Mouse (Mus musculus) spleen, postnatal 14 days (tissue): ENCODE measurements around the gene Sh3rf3.

Experiments used
- DNase-seq, 2 experiments: peaks; one replicate each; pipeline ENCODE4 v3.0.0; 2021 to 2022; ENCODE audit warnings: low spot score in 2 of 2

Sh3rf3 gene

DNA sequence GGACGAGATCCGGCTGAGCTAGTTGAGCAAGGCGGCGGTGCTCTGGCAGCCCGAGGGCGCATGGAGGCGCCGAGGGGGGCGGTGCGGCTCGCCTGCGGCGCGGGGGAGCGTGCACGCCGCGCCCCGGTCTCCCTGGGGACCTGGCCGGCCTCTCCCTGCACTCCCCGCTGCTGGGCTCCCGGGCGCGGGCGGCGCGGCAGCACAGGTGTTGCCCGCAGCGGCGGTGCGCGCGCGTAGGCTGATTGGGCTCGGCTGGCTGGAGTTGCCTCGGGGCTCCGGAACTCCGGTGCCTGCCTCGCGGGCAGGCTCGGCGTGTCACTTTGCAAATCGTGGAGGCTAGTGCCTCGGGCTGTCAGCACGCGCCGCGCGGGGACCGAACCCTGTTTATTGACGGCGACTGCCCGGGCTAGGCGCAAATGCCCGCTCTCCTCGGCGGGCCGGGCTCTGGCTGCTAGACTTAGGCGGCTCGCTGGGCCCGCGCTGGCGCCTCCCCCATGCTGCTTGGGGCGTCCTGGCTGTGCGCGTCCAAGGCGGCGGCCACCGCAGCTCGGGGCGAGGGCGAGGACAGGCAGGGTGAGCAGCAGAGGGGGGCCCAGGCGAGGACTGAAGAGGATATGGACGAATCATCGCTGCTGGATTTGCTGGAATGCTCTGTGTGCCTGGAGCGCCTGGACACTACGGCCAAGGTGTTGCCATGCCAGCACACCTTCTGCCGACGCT is at the start of gene Sh3rf3:
Gene Sh3rf3 (plus strand): TSS at position 279 of the 720 bp plus-strand sequence.
- DNase-seq: no peak

DNA sequence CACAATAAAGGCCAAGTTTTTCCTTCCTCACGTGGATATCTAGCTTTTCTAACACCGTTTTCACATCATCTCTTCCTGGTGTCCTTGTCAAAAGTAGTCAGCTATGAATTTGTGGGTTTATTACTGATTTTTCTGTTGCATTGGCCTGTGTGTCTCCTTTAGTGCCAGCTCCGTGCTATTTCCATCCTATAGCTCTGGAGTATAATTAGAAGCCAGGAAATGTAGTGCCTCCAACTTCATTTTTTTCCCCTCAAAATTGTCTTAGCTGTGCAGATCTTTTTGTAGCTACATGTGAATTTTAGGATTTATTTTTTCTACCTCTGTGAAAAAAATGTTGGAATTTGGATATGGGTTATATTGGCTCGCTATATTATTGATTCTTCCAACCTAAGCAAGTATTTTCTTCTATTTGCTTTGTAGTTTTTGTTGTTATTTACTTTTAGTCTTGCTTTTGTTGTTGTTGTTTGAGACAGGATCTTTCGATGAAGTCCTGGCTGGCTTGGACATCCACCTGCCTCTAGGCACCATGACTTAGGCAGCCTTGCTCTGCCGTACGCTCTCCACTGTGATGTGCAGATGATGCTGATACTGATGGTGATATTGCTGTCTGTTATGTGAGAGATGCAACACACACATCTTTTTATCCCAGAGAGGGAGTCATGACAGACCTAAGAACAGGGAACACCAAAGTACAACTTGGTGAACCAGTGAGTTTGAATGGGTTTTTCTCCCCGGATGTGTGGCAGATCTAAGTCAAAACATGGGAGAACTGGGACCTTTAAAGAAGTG is 24.5 kb upstream of the Sh3rf3 start:
- DNase-seq: no peak

DNA sequence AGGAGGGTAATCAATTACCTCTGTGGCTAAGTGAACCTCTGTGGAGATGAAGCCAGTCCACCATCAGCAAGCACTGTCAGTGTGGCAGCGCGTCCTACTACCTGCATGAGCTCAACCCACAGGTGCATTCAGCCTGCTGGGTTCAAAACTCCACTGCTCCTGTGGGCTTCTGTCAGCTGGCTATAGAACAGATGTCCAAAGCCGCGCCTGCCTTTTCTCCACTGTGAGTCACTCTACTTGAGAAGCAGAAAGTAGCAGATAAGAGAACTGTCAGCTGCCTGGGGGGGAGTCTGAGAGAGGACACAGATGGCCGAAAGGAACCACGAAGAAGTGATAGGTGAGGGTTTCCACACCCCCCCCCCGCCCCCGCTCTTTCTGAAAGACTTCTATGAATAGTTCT is 15.6 kb upstream of the Sh3rf3 start:
- DNase-seq: no peak

DNA sequence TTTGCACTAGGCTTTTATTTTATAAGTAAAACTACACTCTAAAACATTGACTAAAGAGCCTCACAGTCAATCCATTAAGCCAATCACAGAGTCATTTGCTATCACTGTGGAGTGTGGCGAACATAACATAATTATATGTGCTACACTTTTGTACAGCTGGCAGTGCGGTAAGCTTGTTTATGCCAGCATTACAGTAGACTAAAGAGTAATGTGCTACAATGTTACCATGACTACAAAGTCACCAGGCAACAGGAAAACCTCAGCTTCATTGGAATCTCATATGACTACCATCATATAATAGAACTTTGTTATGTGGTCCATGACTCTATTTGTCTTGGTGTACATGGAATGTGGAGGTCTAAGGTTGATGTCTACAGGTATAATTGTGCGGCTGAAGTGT is 15.0 kb upstream of the Sh3rf3 start:
- no peak for DNase-seq

DNA sequence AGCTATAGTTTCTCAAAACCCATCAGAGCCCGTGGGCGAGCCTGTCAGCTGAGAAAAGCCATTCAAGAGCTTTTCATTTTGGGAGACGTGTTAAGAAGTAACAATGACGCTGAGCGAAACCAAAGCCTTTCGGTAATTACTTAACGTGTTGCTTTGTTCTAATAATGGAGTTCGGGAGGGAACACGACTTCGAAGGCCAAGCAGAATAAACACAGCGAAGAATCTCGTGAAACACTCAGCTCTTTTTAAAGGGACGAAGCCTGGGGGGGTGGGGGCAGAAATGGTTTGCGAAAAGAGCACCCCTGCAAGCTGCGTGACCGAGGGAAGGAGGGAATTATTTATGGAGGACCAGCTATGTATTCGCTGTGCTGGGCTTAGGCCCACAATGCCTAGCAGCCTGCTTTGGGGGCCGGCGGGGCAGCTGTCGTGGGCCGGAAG is 12.1 kb upstream of the Sh3rf3 start:
- DNase-seq: no peak

DNA sequence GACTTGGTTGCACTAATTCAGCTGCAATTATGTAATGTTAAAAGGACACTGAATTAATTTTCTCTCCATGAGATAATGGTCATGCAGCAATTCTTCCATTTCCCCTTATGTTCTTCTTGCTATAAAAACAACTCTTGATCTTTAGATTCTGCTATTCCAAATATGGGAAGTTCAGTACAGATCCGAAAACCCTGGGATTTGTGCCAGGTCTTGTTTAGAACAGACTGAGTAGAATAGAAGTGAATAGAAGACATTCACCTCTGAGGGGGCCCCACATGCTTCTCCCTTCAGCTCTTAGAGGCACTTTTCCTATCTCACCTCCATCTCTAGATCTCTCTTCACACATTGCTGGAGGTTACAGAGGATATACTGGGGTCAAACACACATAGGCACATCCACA is 10.8 kb upstream of the Sh3rf3 start:
- DNase-seq: no peak

DNA sequence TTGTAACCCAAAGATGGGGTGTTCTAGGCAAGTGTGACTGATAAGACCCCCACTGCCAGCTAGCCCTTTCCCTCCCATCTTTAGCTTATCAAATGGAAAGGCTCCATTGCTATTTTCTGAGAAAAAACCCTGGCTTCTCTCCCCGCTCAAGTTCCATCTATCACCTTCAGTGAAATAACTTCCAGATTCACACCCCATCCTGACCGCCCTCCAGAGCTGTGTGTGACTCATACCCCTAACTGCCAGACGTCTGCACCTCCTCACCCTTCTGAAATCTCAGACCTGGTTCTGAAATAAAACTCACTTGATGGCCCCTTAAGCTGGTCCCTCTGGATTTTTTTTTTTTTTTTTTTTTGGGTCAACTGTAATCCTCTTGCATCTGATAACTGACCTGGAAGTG is 5.2 kb upstream of the Sh3rf3 start:
- no peak for DNase-seq

DNA sequence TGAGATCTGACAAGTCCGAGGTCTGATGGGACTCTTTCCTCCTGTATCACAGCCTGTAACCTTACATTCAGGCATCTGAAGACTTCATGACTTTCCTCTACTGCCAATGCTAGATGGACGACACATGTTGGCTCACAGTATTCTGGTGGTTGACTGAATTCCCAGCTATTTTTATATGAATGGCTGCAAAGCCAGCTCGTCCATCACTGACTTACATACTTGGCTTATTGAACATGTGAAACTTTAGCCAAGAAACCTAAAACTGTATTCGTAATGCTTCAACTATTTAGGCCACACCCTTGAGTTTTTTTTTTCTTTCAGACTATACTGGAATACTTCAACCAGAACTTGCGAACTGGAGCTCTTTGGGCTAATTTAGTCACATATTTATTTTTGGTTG is 3.0 kb upstream of the Sh3rf3 start:
- no peak for DNase-seq

DNA sequence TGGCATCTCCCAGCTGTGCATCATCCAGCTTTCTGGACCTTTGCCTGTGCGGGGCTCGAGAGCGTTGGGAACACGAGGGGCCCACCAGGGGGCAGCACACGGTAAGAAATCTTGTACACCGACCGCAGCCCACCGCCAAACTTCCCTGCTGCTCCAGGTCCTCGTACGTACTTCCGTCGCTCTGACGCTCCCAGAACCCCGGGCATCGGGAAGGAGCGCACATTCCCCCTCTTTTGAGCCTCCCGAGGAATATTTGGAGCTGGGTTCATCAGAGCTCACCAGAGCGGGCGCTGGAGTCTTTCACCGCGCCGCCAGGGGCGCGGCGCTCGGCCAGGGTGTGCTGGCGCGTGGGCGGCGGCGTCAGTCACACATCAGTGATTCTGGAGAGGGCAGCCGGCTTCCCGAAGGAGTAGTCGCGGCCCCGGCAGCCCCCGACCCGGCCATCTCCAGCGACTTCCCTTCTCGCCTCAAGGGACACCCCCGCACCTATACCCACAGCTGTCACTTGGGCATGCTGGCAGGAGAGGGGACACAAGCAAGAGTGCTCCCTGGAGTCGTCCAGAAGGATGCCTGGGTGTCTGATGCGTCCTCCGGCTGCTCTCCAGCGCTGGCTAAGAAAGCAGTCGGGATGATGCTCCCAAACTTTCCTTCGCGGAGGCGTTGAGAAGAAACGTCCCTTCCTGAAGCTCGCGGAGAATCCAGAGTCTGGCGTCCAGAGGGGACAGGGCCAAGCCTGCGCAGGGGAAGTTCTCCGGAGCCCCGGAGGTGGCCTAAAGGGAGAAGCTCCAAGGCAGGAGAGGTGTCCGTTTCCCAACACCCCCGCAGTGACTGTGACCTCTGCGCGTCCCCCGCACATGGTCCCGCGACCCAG is 714 bp upstream of the Sh3rf3 start:
- peak; percentile 8 to 12 for DNase-seq

DNA sequence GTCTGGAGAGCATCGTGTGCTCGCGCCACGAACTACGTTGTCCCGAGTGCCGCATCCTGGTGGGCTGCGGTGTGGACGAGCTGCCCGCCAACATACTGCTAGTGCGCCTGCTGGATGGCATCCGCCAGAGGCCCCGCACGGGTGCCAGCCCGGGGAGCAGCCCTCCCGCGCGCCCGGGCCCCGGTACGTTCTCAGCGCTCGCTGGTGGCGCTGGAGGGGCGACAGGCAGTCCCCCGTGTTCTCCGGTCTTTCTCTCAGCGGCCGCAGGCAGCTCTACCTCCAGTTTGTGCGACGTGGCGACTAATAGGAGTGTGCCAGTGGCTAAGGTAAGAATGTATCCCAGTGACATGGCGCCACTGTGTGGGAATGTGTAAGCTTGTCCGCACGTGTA is 637 bp downstream of the Sh3rf3 start:
- no peak for DNase-seq

DNA sequence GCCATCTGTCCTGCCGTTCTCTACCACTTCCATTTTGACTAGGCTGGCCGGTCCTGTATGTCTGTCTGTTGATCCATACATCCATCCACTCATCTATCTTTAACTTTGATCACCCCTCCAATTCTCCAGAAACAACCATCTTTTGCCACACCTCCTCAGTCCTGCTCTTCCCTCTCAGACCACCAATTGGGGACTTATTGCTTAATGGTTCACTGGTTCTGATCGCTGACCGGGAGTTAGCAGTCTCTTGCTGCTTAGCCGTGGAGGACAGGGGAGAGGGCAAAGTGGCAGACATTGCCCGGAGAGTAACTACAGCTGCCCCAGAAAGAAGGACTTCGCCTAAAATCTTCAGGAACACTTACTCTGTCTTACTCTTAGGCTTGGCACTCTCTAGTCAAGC is 1.3 kb downstream of the Sh3rf3 start:
- DNase-seq: no peak

DNA sequence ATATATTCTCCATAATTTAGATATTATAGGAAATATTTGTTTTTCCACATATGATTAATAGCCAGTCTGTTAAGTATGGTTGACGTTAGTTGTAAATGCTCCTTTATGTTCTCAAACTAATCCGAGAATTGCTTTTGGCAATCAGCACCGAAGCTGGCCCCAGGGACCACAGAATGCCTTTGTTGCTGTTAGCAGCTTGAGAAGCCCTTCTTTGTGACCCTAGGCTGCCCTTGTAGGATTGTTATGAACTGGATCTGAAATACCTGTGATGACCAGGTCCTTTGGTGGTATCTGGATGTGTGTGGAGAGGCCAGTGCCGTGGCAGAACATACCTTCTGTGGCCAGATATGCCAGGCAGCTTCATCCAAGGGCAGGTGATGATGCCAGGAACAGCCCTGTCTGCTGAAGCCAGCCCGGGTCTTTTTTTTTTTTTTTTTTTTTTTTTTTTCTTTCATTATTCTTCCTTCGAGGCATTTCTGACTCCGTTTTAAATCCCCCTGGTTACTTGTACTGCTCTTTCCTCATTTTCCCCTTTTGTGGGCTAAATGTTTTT is 10.9 kb downstream of the Sh3rf3 start:
- DNase-seq: no peak

DNA sequence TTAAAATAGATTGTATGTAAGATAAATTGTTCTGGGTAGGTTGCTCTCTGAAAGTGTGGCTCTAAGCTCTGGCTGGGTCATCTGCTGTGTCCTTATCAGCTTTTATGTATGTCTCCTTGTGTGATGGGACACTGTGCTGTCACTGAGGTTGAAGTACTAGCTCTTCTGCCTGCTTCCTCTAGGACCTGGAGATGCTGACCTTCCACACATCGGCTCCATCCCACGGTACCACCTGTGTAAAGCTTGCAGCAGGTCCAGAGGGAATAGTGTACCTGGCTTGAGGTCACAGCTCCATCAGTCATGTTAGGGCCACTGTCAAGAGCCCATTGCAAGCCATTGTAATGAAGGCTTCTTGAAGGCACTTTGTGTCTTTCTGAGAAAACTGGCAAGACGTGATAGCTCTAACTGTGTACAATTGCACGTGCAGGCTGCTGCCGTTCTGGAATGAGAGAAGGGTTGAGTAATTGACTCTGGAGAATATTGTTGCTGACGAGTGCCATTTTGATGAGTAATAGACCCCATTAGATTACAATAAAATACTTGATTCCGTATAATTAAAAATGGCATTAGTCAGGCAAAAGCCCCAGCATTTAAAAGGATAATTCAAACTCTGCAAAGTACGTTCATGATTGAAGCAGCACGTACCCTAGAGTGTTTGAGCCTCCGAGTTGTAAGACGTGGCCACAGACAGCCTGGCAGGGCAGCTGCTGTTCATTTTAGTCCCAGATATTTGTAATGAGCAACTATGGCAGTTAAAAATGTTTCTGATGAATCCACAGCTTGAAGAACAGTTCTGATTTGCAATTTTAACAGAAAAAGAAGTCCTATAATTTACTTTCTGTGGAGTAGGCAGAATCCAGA is 16.3 kb downstream of the Sh3rf3 start:
- DNase-seq: no peak

DNA sequence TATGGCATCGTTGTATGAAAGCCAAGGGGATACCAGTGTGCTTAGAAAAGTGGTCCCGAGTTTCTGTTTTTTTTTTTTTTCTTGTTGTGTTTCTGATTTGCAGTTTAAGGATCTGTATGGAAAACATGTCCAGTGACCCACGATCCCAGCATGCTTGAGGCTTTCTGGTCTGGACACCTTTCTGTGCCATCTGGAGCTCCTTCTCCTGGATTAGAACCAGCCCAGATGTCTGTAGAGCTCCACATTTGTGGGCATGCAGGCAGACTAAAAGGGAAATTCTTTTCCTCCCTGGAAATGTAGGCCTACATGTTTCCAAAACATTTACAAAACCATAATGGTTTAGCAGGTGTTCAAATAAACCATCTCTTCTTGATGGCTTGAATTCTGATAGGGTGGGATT is 20.0 kb downstream of the Sh3rf3 start:
- no peak for DNase-seq

DNA sequence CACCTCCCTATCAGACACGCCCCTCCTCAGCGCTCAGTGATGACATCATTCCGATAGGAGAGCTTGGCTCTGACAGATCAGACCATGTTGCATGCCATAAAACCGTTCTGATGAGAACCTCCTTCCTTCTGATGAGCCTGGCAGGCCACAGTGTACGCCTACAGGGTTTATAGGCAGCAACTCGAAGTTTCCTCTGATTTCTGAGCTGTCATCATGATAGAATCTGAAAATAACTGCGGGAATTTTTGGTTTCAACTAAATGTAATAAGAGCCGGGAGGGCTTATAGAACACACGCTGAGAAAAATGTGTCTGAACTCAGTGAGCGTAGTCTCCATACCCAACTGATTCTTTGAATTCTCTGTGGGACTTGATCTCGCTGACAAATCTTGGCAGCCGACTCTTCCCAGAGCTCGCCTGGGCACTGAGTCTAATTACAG is 20.6 kb downstream of the Sh3rf3 start:
- no peak for DNase-seq

DNA sequence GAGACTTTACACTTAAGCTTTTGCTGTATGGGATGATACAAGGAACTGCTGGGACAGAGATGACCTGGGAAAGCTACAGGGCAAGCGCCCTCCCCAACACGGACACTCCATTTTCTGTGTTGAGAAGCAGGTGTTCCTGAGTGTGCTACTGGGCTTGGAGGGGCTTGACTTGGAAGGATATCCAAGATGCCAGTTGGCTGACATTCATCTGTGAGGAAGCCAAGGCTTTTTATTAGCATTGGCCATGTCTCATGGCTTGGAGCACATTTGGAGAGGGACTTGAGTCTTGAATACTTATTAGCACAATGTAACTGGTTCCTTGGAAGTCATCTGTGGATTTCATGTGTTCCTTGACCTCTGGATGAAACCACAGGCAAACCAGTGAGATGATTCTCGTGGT is 23.2 kb downstream of the Sh3rf3 start:
- DNase-seq: no peak

DNA sequence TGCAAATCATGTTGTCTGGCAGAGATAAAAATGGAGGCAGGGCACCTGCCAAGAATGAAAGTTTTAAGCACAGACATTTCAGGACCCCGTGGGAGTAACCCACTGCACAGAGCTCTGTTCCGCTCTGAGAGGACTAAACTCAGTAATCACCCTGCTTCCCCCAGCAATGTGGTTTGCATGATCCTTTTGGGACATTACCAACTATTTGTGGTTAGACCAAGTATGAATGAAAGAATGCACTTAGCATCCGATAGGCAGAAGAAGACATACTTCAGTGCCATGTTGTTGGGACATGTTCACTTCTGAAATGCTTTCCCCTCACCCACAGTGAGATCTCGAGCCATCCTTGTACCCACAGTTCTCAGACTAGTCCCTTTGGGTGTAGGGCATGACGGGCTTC is 24.3 kb downstream of the Sh3rf3 start:
- no peak for DNase-seq

DNA sequence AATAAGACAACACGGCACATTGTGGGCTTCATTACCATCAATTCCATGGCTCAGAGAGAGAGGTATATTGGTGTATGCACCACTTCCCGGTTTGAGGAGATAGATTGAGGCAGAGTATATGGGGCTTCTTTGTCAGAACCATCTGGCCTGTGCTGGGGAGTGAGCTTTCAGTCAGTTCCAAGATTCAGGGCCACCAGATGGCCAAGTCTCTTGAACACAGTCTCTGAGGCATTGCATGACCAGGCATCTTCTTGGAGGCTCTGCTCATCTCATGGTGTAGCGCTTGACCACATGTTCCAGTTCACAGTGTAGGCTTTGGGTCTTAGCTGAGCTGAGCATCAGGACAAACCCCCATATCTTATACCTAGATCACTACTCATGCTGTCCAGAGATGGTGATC is 28.8 kb downstream of the Sh3rf3 start:
- DNase-seq: no peak

DNA sequence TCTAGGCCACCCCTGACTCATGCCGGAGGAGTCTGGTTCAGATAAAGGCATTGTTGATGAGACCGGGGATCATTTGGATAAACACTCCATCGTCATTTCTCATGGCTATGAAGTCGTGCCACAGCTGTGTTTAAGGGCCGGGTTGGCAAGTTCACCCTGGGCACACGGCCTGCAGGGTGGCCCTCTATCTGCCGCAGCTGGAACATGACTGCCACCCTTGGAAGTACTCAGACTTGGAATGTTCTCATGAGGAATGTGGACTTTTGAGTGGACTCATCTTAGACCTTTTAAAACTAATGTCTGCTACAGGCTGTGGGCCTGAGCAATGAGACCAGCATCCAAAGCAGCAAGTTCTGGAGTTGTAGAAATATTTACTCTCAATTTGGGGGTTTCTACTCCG is 29.9 kb downstream of the Sh3rf3 start:
- no peak for DNase-seq

DNA sequence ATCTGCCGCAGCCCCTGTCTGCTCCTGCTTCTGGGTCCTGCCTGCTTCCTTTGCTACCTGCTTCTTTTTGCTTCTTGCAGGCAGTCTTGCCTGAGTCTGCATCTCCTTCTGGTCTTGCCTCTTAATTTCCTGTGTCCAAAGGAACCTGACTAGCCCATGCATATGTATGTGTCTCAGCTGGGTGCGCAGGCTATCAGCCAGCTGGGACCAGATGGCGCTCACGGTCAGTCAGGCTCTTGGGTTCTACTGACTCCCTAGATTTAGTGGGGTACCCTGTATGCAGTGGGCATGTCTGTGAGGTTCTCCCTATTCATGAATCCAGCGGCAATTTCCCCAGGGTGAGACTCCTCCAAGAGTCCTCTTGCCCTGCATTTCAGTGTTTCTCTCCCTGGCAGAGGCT is 35.0 kb downstream of the Sh3rf3 start:
- DNase-seq: no peak

DNA sequence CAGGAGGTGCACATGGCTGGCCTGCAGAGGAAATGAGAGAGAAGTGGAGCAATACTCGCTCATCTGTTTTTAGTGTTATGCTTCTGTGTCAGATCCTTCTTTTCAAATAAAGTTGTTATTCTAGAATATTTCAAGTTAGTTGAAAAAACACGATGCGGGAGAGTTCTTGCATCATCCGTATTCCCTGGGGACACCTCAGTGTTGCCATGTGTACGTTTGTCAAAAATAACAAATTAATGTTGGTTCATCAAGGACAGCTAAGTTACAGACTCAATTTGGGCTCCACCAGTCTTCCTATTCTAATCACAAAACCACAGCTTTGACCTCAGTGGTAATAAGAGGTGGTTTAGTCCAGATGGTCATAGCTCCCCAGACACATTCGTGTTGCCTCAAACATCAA is 35.4 kb downstream of the Sh3rf3 start:
- no peak for DNase-seq
